Mouse (Mus musculus) forebrain, embryonic 16.5 days (tissue): ENCODE results near the gene Aknad1. TPM values are rescaled to one million over a fixed set of nuclear protein-coding genes. Genes with fewer than 3 reads are reported as not detected.
A peak's percentile ranks its signal among the peaks of the same experiment; 100 is the strongest.

ENCODE experiments used
- ATAC-seq: fragments of 200-750 bp; cut with Nextera tagmentation; 2 replicates; pipeline ENCODE4 v1.8.0; 2017; ENCODE audit warnings: mild to moderate bottlenecking, moderate library complexity
- H3K27ac ChIP-seq: fragments of 300-500 bp; sonication (generic); 2 replicates; pipeline ENCODE4 v1.5.1; 2014; ENCODE audit warnings: low read length, control low read depth
- H3K27me3 ChIP-seq: fragments of 300-500 bp; sonication (generic); replicated peaks from 2 replicates; pipeline ENCODE4 v1.6.1; 2014; ENCODE audit warnings: low read length; ENCODE audit not compliant: control insufficient read depth, insufficient read depth
- H3K36me3 ChIP-seq: fragments of 300-500 bp; sonication (generic); 2 replicates; pipeline ENCODE4 v1.6.1; 2014; ENCODE audit not compliant: control insufficient read depth, insufficient read depth
- H3K4me1 ChIP-seq: fragments of 300-500 bp; sonication (generic); replicated peaks from 2 replicates; pipeline ENCODE4 v1.6.1; 2014; ENCODE audit warnings: low read length; ENCODE audit not compliant: control insufficient read depth, insufficient read depth
- H3K4me2 ChIP-seq: fragments of 300-500 bp; sonication (generic); 2 replicates; pipeline ENCODE4 v1.6.1; 2014; ENCODE audit warnings: mild to moderate bottlenecking, low read length, control low read depth
- H3K4me3 ChIP-seq: fragments of 300-500 bp; sonication (generic); replicated peaks from 2 replicates; pipeline ENCODE4 v1.5.1; 2014; ENCODE audit warnings: mild to moderate bottlenecking, low read length, control low read depth
- H3K9ac ChIP-seq: fragments of 300-500 bp; sonication (generic); replicated peaks from 2 replicates; pipeline ENCODE4 v1.6.1; 2014; ENCODE audit warnings: low read depth, low read length, control low read depth
- H3K9me3 ChIP-seq: fragments of 300-500 bp; sonication (generic); 2 replicates; pipeline ENCODE4 v1.6.1; 2016; ENCODE audit warnings: low read length; ENCODE audit not compliant: control insufficient read depth
- WGBS: fragments of 180-500 bp; shearing (Covaris S2); extraction: QIAGEN DNeasy Blood & Tissue Kit; methylation state at CpG from one replicate; pipeline ENCODE4 v1.1.7; 2014; 5-methylcytosine and 5-hydroxymethylcytosine counted together
- polyA plus RNA-seq: library from polyadenylated mRNA; unstranded; fragments of >200 nt; fragmentation: Nextera tagmentation; extraction: Ambion mirVana; gene quantifications from 2 replicates; pipeline ENCODE4 v1.2.1, GENCODE M21; 2015

Gene Aknad1
- polyA plus RNA-seq, result not detected in 2 replicates

- Histone ChIP-seq H3K4me3 (no peak within 1 kb of the TSS), H3K27me3 (no peaks in the 10 kb centered on the region), H3K27ac (no peak within 1 kb of the TSS), H3K36me3 (no peaks in the 10 kb centered on the region), H3K9ac (no peak within 1 kb of the TSS), H3K9me3 (no peaks in the 10 kb centered on the region), H3K4me1 (no peaks in the 10 kb centered on the region), H3K4me2 (no peak within 1 kb of the TSS)
- 75% methylated on average over 8 of the region's 8 CpGs for WGBS
- no peak for ATAC-seq
Observed at GRCm38 (mm10) chr3:108739045-108739708, at the start of gene Aknad1. TSS of gene Aknad1 (plus strand) at chr3:108739658.

DNA sequence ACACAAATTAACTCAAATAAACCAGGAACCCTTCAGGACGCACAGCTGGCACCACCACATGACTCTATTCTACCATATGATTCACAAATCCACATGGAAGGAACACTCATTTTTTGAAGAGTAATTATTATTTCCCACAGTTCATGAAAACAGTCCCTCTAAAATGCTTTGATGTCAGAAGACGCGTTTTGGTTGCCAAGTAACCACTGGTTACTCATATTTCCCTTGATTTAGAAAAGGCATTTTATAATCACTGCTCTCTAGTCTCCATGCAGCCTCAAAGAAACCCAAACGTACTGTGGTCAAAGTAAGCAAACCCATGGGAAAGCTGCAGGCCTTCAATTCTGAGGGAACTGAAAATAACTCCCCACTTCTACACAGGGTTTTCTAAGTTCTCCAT is 49.5 kb upstream of the Aknad1 start:
- 60% methylated on average over 4 of the region's 4 CpGs for WGBS
- Histone ChIP-seq H3K9me3 (no peaks in the 10 kb centered on the region), H3K27me3 (no peaks in the 10 kb centered on the region), H3K4me3 (no peak overlapping the region), H3K27ac (no peak overlapping the region), H3K4me2 (no peak overlapping the region), H3K36me3 (no peaks in the 10 kb centered on the region), H3K4me1 (no peaks in the 10 kb centered on the region; the same call in 1 of the 2 replicates), H3K9ac (no peak overlapping the region)
- no peak for ATAC-seq

DNA sequence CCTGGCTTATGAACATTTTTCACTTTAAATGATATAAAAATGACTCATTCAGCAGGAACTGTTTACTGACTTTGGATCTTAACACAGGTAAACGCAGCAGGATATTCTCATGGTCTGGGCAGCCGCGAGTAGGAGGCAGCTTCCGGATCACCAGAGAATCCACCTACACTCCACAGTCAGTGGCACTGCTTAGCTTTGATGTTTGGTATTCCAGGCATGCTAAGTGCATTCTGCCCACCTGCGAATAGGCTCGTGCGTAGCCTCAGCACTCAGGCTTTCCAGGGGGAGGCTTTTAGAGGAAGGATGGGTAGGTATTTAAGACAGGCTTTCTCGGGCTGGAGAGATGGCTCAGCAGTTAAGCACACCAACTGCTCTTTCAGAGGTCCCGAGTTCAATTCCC is 45.1 kb upstream of the Aknad1 start:
- Histone ChIP-seq H3K27me3 (no peaks in the 10 kb centered on the region), H3K9me3 (no peaks in the 10 kb centered on the region), H3K36me3 (no peaks in the 10 kb centered on the region), H3K27ac (no peak overlapping the region), H3K9ac (no peak overlapping the region), H3K4me1 (no peaks in the 10 kb centered on the region), H3K4me2 (no peak overlapping the region), H3K4me3 (no peak overlapping the region)
- ATAC-seq, result no peak
- 95% methylated on average over 9 of the region's 9 CpGs for WGBS

DNA sequence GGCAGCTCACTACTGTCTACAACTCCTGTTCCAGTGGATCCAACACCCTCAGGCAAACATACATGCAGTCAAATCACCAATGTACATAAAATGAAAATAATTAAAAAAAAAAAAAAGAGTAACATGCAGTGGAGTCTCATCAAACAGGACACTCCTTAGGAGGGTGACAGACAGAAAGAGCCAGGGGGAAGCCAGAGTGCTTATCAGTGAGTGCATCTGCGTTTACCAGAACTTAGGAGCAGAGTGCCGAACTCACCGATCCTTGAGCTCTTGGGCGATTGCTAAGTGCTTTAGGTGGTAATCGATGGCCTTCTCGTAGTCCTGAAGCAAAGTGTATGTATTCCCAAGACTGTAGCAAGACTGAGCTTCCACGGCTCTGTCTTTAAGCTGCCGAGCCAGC is 40.8 kb upstream of the Aknad1 start:
- 95% methylated on average over 8 of the region's 8 CpGs for WGBS
- no peak overlapping the region for H3K4me2 ChIP-seq
- no peak for ATAC-seq
- no peaks in the 10 kb centered on the region for H3K36me3 ChIP-seq
- no peak overlapping the region for H3K27ac ChIP-seq
- no peaks in the 10 kb centered on the region for H3K27me3 ChIP-seq
- no peaks in the 10 kb centered on the region for H3K4me1 ChIP-seq
- H3K9ac ChIP-seq, result no peak overlapping the region
- H3K9me3 ChIP-seq, result no peaks in the 10 kb centered on the region
- no peak overlapping the region for H3K4me3 ChIP-seq

GRCm38 (mm10) chr3:108699786-108700185 is 39.7 kb upstream of the Aknad1 start:
- H3K4me1 ChIP-seq, result no peaks in the 10 kb centered on the region
- no peaks in the 10 kb centered on the region for H3K36me3 ChIP-seq
- no peaks in the 10 kb centered on the region for H3K27me3 ChIP-seq
- no peak overlapping the region for H3K9ac ChIP-seq
- 94% methylated on average over 4 of the region's 4 CpGs for WGBS
- ATAC-seq, result no peak
- H3K4me2 ChIP-seq, result no peak overlapping the region
- H3K4me3 ChIP-seq, result no peak overlapping the region
- H3K9me3 ChIP-seq, result no peaks in the 10 kb centered on the region
- no peak overlapping the region for H3K27ac ChIP-seq

DNA sequence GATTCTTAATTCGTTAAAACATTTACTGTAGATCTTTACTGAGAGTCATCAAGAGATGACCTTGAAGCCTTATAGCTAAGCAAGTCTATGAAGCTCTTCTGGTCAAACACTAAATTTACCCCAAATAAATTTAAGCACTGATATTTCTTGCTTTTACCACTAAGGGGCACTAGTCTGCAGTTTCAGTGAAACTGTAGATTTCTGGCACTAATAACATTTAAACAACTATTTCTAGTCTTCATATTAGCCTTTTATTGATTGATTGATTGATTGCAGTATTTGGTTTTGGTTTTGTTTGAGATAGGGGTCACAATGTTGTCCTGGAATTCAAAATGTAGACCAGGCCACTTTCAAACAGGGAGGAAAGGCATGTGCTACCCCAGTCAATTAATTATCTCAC is 38.2 kb upstream of the Aknad1 start:
- Histone ChIP-seq H3K4me2 (no peak overlapping the region), H3K27me3 (no peaks in the 10 kb centered on the region), H3K36me3 (no peaks in the 10 kb centered on the region), H3K4me1 (no peaks in the 10 kb centered on the region), H3K9ac (no peak overlapping the region), H3K4me3 (no peak overlapping the region), H3K27ac (no peak overlapping the region), H3K9me3 (no peaks in the 10 kb centered on the region)
- ATAC-seq, result no peak; the same call in 1 of the 2 replicates
- WGBS, result 93% methylated on average over 1 of the region's 1 CpGs

GRCm38 (mm10) chr3:108702789-108703188 is 36.7 kb upstream of the Aknad1 start:
- no peaks in the 10 kb centered on the region for H3K36me3 ChIP-seq
- H3K9me3 ChIP-seq, result no peaks in the 10 kb centered on the region
- H3K4me3 ChIP-seq, result no peak overlapping the region
- no peak overlapping the region for H3K27ac ChIP-seq
- no peak overlapping the region for H3K9ac ChIP-seq
- H3K4me1 ChIP-seq, result no peaks in the 10 kb centered on the region
- 94% methylated on average over 8 of the region's 8 CpGs for WGBS
- H3K27me3 ChIP-seq, result no peaks in the 10 kb centered on the region
- no peak overlapping the region for H3K4me2 ChIP-seq
- no peak for ATAC-seq

DNA sequence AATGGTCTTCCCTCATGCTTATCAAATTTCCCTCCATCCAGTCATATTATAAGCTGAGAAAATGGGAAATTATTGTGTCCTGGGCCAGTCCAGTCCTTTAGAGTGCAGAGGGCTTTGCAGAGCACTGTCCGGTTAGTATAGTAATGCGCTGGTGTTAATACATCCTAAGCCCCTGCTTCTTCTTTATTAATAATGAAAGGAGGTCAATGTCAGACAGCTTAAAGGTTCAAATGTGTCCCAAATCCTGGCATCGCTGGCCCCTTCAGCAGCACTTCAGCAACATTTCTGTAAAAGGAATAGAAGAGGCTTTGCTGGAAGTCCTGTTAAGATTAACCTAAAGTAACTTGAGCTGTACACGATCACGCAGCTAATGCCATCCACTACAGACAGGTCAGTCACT is 28.2 kb upstream of the Aknad1 start:
- WGBS, result 92% methylated on average over 5 of the region's 5 CpGs
- H3K4me3 ChIP-seq, result no peak overlapping the region
- H3K9ac ChIP-seq, result no peak overlapping the region
- no peaks in the 10 kb centered on the region for H3K36me3 ChIP-seq
- no peaks in the 10 kb centered on the region for H3K27me3 ChIP-seq
- no peaks in the 10 kb centered on the region for H3K9me3 ChIP-seq
- ATAC-seq, result no peak
- no peak overlapping the region for H3K27ac ChIP-seq
- H3K4me2 ChIP-seq, result no peak overlapping the region
- H3K4me1 ChIP-seq, result peaks cover 4% of the 10 kb centered on the region; the same call in 1 of the 2 replicates

DNA sequence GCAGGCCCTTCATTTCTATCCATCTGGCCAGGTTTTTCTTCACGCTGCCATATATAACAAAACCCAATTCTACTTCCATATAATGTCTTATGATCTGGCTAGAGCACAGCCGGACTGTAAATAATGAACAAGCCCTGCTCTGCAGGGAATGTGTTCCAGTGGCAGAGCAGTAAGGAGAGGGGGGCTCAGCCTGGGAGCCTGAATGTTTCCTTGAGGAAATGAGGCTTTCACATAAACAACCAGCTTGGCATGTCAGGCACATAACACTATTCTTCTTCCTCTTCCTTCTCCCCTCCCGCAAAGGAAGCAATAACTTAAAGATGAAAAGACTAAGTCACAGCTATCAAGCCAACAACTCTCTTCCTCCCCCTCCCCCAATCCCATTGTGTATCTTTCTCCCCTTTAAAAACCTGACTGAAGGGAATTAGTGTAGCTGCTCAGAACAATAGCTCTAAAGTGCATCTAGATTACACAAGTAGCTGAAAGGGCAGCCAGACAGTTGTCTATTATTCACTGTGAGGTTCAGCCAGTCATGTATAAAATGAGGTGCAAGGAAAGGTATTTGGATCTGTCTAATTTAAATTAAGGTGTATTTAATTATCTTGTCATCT is 26.3 kb upstream of the Aknad1 start:
- Histone ChIP-seq H3K27ac (no peak overlapping the region), H3K9ac (no peak overlapping the region)
- ATAC-seq, result peak; percentile 58; the same call in 1 of the 2 replicates

More for the DNA sequence above, 26.3 kb upstream of the Aknad1 start:
- H3K4me1 ChIP-seq, result peaks cover 4% of the 10 kb centered on the region; the same call in 1 of the 2 replicates
- 39% methylated on average over 3 of the region's 3 CpGs for WGBS
- H3K9me3 ChIP-seq, result no peaks in the 10 kb centered on the region
- no peak overlapping the region for H3K4me2 ChIP-seq
- no peak overlapping the region for H3K4me3 ChIP-seq
- H3K36me3 ChIP-seq, result no peaks in the 10 kb centered on the region
- H3K27me3 ChIP-seq, result no peaks in the 10 kb centered on the region
